Mouse (Mus musculus) erythroid progenitor cell, adult 5-6 weeks (primary cell): ENCODE results near the gene Eif4a2. TPM values are rescaled to one million over a fixed set of nuclear protein-coding genes. Genes with fewer than 3 reads are reported as not detected.

Experiments
- ATAC-seq: replicated peaks from 2 replicates; pipeline ENCODE4 v1.8.0; 2016; ENCODE audit warnings: moderate number of reproducible peaks, mild to moderate bottlenecking, moderate TSS enrichment, inconsistent platforms; ENCODE audit not compliant: poor library complexity, low FRiP score, severe bottlenecking
- total RNA-seq, 2 experiments: library from RNA; stranded (forward) in 1 of 2; stranded (reverse) in 1 of 2; fragments of 150-400 nt in 1 of 2; fragments of 186-747, 209-891 nt in 1 of 2; gene quantifications; 2 replicates each; pipeline versions ENCODE4 v1.2.3 to v1.2.4; 2015 to 2017; ENCODE audit warnings: low replicate concordance in 2 of 2

The Eif4a2 gene
- total RNA-seq, 2 experiments from 2014 or later, result 140 to 189 TPM

DNA sequence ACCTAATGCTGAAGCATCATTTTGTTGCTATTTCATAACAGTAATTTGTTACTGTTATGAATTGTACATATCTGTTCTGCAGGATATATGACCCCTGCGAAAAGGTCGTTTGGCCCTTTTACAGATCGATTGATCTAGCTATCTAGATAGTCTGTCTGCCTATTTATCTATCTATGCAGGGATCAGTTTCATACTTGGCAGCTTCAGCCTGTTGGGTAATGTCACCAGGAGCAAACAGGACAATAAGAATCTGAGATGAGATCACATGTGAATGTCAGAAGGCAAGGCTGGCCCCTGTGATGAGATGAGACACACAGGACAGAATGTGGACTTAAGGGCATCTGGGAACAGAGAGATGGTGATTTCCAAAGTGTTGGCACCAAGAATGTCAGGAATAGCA is 23.1 kb downstream of the Eif4a2 start:
- no peak for ATAC-seq

DNA sequence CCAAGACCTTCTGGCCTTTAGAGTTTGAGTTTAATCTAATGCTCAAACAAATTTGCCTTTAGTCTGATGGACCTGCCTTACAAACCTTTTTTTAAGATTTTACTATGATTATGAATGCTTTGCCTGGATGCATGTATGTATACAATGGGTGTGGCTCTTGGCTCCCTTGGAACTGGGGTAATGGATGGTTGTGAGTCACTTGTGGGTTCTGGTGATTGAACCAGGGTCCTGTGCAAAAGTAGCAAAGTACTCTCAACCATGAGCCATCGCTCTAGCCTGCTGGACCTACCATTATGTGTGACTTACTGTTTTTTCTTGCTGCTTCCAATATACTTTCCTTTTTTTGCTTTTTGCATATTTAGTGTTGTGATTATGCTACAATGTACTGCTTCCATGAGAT is 25.1 kb downstream of the Eif4a2 start:
- ATAC-seq, result no peak

- no peak for ATAC-seq
Observed at GRCm38 (mm10) chr16:23135421-23136149, 28.3 kb downstream of the Eif4a2 start.

DNA sequence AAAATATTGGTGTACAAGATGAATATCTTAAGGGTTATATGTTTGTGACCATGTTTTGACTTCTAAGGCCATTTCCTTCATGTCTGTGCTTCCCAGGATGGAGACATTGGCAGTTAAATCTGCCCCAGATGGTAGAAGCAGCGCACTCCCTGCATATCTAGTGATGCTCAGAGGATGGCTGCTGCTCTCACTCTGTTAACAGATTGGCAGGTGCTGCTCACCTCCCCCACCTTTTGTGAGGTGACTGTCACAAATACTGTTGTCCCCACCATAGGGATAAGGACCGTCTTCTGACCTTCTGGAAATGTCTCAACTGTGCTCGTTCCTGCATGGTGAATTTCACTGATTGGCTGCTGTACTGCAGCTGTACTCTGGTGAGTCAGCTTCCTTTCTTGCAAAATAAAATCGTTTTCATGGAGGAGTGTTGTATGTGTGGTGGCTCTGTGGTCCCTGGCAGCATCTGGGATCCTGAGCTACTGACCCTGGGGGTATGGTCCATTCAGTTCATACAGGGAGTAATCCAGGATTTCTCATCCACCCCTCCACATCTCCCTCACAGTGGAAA is 29.2 kb downstream of the Eif4a2 start:
- no peak for ATAC-seq

DNA sequence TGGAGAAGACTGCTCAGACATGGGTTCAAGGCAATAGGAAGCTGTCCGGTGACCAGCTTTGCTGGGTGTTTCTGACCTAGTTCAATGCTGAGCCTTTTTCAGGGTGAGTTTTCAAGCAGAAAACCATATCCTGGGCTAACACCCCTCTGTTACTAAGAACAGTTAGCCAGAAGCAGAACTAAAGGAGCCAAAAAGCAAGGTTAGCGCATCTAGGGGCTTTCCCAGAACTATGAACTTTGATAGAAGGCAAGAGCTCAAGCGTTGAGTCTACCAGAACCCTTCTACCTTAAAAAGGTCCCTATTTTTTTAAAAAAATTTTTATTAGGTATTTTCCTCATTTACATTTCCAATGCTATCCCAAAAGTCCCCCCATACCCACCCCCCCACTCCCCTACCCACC is 33.7 kb downstream of the Eif4a2 start:
- ATAC-seq, result no peak

GRCm38 (mm10) chr16:23144326-23144725 is 37.1 kb downstream of the Eif4a2 start:
- no peak for ATAC-seq

DNA sequence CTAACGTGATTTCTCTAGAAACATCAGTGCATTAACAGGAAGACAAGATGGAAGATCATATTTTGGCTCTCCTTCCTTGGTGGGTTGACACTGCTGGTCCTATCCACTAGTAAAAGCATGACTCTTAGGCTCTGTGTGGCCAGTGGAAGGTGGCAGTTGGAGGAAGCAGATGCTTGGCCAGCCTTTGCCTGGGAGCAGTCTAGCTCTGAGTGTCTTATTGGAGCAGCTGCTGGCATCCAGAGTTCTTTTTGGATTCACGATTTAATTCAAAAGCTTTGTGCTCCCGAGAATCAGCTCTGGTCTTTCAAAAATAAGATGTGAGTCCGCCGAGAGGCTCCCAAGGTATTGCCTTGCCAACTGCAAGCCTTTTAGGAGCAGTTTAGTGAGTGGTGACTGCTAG is 38.0 kb downstream of the Eif4a2 start:
- ATAC-seq, result no peak

- no peak for ATAC-seq
Observed at GRCm38 (mm10) chr16:23146280-23146679, 39.0 kb downstream of the Eif4a2 start, which contains the start of gene Adipoq. TSS of gene Adipoq (plus strand) at chr16:23146536.

GRCm38 (mm10) chr16:23148936-23149335 is 41.7 kb downstream of the Eif4a2 start:
- no peak for ATAC-seq

GRCm38 (mm10) chr16:23149396-23149795 is 42.2 kb downstream of the Eif4a2 start:
- ATAC-seq, result no peak

DNA sequence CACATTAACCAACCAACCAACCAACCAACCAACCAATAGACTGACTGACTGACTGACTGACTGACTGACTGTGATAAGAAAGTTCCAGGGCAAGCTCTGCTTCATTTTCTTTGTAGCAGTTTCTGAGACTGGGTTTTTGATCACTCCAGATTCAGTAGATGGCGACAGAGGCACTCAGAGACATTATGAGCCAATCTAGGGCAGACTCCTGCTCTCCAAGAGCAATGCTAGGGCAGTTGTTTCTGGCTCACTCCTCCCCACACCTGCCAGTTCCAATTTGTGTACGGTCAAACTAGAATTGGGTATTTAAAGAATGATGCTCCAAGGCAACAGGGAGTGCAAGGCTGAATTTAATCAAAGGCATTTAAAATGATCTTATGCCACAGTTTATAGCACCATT is 44.2 kb downstream of the Eif4a2 start:
- ATAC-seq, result no peak

DNA sequence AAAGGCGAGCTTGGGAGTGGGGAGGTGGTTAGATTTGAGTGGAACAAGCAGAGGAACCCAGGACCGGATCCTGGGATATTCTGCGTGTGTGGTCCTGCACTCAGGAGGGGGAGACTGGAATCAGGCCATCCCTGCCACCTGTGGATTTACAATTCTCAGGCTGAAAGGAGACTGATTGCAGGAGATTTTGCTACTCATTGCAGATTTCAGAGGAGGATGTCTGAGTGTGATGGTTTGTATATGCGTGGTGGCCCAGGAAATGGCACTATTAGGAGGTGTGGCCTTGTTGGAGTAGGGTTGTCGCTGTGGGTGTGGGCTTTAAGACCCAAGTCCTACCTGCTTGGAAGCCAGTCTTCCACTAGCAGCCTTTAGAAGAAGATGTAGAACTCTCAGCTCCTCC is 47.0 kb downstream of the Eif4a2 start:
- ATAC-seq, result no peak

GRCm38 (mm10) chr16:23157013-23157412 is 49.8 kb downstream of the Eif4a2 start:
- ATAC-seq, result no peak

GRCm38 (mm10) chr16:23158292-23158691 is 51.0 kb downstream of the Eif4a2 start:
- ATAC-seq, result no peak

GRCm38 (mm10) chr16:23158957-23159356 is 51.7 kb downstream of the Eif4a2 start:
- no peak for ATAC-seq

GRCm38 (mm10) chr16:23159749-23160148 is 52.5 kb downstream of the Eif4a2 start:
- no peak for ATAC-seq

DNA sequence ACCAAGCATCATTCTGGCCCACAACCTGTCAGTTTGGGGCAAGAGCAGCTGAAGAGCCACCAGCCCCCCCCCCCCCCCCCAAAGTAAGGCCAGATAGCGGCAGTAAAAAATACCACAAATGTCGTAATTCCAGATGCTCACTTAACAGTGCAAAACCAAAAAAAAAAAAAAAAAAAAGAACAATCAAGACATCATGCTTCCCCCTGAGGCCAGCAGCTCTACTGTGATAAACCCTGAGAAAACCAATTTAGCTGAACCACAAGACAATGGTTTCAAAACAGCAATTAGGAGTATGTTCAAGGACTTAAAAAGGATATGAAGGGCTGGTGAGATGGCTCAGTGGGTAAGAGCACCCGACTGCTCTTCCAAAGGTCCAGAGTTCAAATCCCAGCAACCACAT is 54.9 kb downstream of the Eif4a2 start:
- ATAC-seq, result no peak

Other genes starting within 250 kb of the Eif4a2 start
- 86.1 and 90.5 TPM in 2 replicates for gene Tbccd1, start 249.8 kb upstream of the Eif4a2 start, total RNA-seq (2015; ENCODE audit: low replicate concordance)
- 99.1 and 105 TPM in 2 replicates for gene Tbccd1, start 249.8 kb upstream of the Eif4a2 start, total RNA-seq (2017; ENCODE audit: low replicate concordance)
- 91.4 and 105 TPM in 2 replicates for gene Dnajb11, start 249.6 kb upstream of the Eif4a2 start, total RNA-seq (2015; ENCODE audit: low replicate concordance)
- gene Dnajb11, start 249.6 kb upstream of the Eif4a2 start, total RNA-seq (2017; ENCODE audit: low replicate concordance), result 118 and 144 TPM in 2 replicates
- not detected in 2 replicates for gene Ahsg, start 216.2 kb upstream of the Eif4a2 start, total RNA-seq (2015; ENCODE audit: low replicate concordance)
- gene Ahsg, start 216.2 kb upstream of the Eif4a2 start, total RNA-seq (2017; ENCODE audit: low replicate concordance), result not detected in 2 replicates
- gene Fetub, start 189.1 kb upstream of the Eif4a2 start, total RNA-seq (2015; ENCODE audit: low replicate concordance), result not detected in 2 replicates
- not detected in 2 replicates for gene Fetub, start 189.1 kb upstream of the Eif4a2 start, total RNA-seq (2017; ENCODE audit: low replicate concordance)
- gene Hrg, start 156.4 kb upstream of the Eif4a2 start, total RNA-seq (2015; ENCODE audit: low replicate concordance), result not detected in 2 replicates
- gene Hrg, start 156.4 kb upstream of the Eif4a2 start, total RNA-seq (2017; ENCODE audit: low replicate concordance), result not detected in 2 replicates
- not detected in 2 replicates for gene Kng2, start 78.0 kb upstream of the Eif4a2 start, total RNA-seq (2015; ENCODE audit: low replicate concordance)
- gene Kng2, start 78.0 kb upstream of the Eif4a2 start, total RNA-seq (2017; ENCODE audit: low replicate concordance), result 2.6 TPM in 1 of 2 replicates, not detected in the other
- 0.72 and 3.4 TPM in 2 replicates for gene Kng1, start 49.6 kb upstream of the Eif4a2 start, total RNA-seq (2015; ENCODE audit: low replicate concordance)
- not detected in 2 replicates for gene Kng1, start 49.6 kb upstream of the Eif4a2 start, total RNA-seq (2017; ENCODE audit: low replicate concordance)
- gene Rfc4, start 20.3 kb downstream of the Eif4a2 start, total RNA-seq (2015; ENCODE audit: low replicate concordance), result 98.4 and 133 TPM in 2 replicates
- gene Rfc4, start 20.3 kb downstream of the Eif4a2 start, total RNA-seq (2017; ENCODE audit: low replicate concordance), result 32.8 and 50.6 TPM in 2 replicates
- 12.2 TPM in 1 of 2 replicates, not detected in the other for gene Adipoq, start 39.1 kb downstream of the Eif4a2 start, total RNA-seq (2015; ENCODE audit: low replicate concordance)
- gene Adipoq, start 39.1 kb downstream of the Eif4a2 start, total RNA-seq (2017; ENCODE audit: low replicate concordance), result 0.51 TPM in 1 of 2 replicates, not detected in the other
- gene St6gal1, start 117.3 kb downstream of the Eif4a2 start, total RNA-seq (2015; ENCODE audit: low replicate concordance), result 4.3 and 7.5 TPM in 2 replicates
- gene St6gal1, start 117.3 kb downstream of the Eif4a2 start, total RNA-seq (2017; ENCODE audit: low replicate concordance), result 3.2 and 3.9 TPM in 2 replicates